Mouse (Mus musculus): ENCODE data around the gene Ptges3l. TPM values are rescaled to one million over a fixed set of nuclear protein-coding genes. Genes with fewer than 3 reads are reported as not detected.
A peak's percentile ranks its signal among the peaks of the same experiment; 100 is the strongest.
"Not testable (repeated sequence)": the region's sequence is repeated elsewhere in the genome, so short reads cannot be mapped to it uniquely, and the experiment has no call there.

Ptges3l gene
- polyA plus RNA-seq, 1 experiment from 2014 or later = 83.6 TPM

DNA sequence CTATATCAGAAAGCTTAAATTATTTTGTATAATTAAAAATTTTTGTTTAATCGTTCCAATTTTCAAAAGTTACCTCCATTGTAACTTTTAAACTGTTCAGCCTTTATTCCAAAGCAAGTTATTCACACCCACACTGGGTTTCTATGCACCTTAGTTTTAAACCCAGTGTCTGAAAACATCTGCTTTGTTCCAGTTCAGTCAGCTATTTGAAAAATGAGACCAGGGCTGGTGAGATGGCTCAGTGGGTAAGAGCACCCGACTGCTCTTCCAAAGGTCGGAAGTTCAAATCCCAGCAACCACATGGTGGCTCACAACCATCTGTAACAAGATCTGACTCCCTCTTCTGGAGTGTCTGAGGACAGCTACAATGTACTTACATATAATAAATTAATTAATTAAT lies 12.9 kb upstream of the Ptges3l start:
- not testable (repeated sequence) for H3K27ac ChIP-seq (ENCODE audit: low read length); H3K9me3 ChIP-seq (replicated peaks; ENCODE audit: control insufficient read depth, low read length); H3K4me2 ChIP-seq (ENCODE audit: low read depth, low read length); ATAC-seq (replicated peaks; ENCODE audit: extremely low read depth, insufficient read depth, low FRiP score); H3K4me1 ChIP-seq (ENCODE audit: control insufficient read depth, insufficient read depth, low read length); H3K9ac ChIP-seq (ENCODE audit: low read length); H3K27me3 ChIP-seq (ENCODE audit: control insufficient read depth, insufficient read depth, low read length); H3K4me3 ChIP-seq (ENCODE audit: low read length)
- 53% methylated on average over 3 of the region's 3 CpGs for WGBS
- peaks cover 15% of the 10 kb centered on the region for H3K36me3 ChIP-seq (ENCODE audit: control insufficient read depth, insufficient read depth)

DNA sequence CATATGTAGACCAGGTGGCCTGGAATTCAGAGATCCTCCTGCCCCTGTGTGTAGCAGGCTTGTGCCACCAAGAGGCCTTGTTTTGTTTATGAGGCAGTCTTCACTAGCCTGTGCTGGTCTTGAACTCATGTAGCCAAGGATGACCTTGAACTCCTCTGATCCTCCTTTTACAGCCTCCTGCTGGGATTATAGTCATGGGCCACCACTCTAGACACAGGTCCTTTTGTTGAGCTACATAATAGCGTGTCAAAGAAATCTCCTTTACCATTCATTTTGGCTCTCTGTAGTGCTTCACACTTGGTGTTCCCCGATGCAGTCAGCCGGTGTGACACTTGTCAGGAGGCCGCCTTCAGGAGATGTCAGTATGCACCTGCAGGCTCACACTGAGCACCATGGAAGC lies 11.8 kb upstream of the Ptges3l start:
- H3K4me3 ChIP-seq (ENCODE audit: low read length) = no peak overlapping the region
- no peak for ATAC-seq (replicated peaks; ENCODE audit: extremely low read depth, insufficient read depth, low FRiP score)
- peaks cover 19% of the 10 kb centered on the region for H3K36me3 ChIP-seq (ENCODE audit: control insufficient read depth, insufficient read depth)
- no peaks in the 10 kb centered on the region for H3K9me3 ChIP-seq (replicated peaks; ENCODE audit: control insufficient read depth, low read length)
- no peaks in the 10 kb centered on the region for H3K27me3 ChIP-seq (ENCODE audit: control insufficient read depth, insufficient read depth, low read length)
- H3K4me2 ChIP-seq (ENCODE audit: low read depth, low read length) = no peak overlapping the region
- H3K27ac ChIP-seq (ENCODE audit: low read length) = no peak overlapping the region
- 77% methylated on average over 4 of the region's 4 CpGs for WGBS
- no peak overlapping the region for H3K9ac ChIP-seq (ENCODE audit: low read length)
- H3K4me1 ChIP-seq (ENCODE audit: control insufficient read depth, insufficient read depth, low read length) = no peaks in the 10 kb centered on the region

DNA sequence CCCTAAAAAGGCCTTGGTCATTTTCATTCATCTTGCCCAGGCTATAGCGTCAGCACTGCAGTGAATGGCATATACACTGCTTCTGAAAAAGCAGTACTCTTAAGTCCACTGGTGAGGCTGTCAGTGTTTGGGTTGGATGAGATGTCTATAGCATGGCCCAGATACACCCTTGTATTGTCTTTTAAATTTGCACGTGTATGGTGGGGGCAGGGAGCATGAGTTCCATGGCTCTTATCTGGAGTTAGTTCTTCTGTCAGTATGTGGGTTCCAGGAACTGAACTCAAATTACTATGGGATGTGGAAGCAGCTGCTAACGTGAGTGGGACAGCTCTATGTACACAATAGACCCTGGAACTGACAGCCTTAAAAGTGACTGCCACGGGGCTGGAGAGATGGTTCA lies 10.7 kb upstream of the Ptges3l start:
- 66% methylated on average over 4 of the region's 4 CpGs for WGBS
- no peak overlapping the region for H3K4me2 ChIP-seq (ENCODE audit: low read depth, low read length)
- no peaks in the 10 kb centered on the region for H3K9me3 ChIP-seq (replicated peaks; ENCODE audit: control insufficient read depth, low read length)
- no peak for ATAC-seq (replicated peaks; ENCODE audit: extremely low read depth, insufficient read depth, low FRiP score)
- no peaks in the 10 kb centered on the region for H3K4me1 ChIP-seq (ENCODE audit: control insufficient read depth, insufficient read depth, low read length)
- no peak overlapping the region for H3K9ac ChIP-seq (ENCODE audit: low read length)
- peaks cover 29% of the 10 kb centered on the region for H3K36me3 ChIP-seq (ENCODE audit: control insufficient read depth, insufficient read depth)
- no peak overlapping the region for H3K4me3 ChIP-seq (ENCODE audit: low read length)
- no peaks in the 10 kb centered on the region for H3K27me3 ChIP-seq (ENCODE audit: control insufficient read depth, insufficient read depth, low read length)
- no peak overlapping the region for H3K27ac ChIP-seq (ENCODE audit: low read length)

DNA sequence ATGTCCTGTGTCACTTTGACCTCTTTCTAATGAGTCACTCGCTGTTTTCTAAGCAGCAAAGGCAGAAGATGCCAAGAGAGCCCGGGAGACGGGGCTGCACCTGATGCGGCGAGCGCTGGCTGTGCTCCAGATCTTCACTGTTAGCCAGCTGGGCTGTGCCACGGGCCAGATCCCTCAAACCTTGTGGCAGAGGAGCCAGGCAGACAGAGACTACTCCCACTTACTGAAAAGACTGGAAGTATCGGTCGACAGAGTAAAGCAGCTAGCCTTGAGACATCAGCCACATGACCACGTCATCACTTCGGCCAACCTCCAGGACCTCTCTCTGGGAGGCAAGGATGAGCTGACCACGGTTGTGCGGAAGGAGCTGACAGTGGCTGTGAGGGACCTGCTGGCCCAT lies 8.3 kb upstream of the Ptges3l start:
- Histone ChIP-seq H3K4me1 (ENCODE audit: control insufficient read depth, insufficient read depth, low read length) (no peaks in the 10 kb centered on the region), H3K36me3 (ENCODE audit: control insufficient read depth, insufficient read depth) (peaks cover 36% of the 10 kb centered on the region), H3K4me3 (ENCODE audit: low read length) (no peak overlapping the region), H3K9ac (ENCODE audit: low read length) (no peak overlapping the region), H3K27me3 (ENCODE audit: control insufficient read depth, insufficient read depth, low read length) (no peaks in the 10 kb centered on the region), H3K9me3 (replicated peaks; ENCODE audit: control insufficient read depth, low read length) (no peaks in the 10 kb centered on the region), H3K27ac (ENCODE audit: low read length) (no peak overlapping the region), H3K4me2 (ENCODE audit: low read depth, low read length) (no peak overlapping the region)
- WGBS = 82% methylated on average over 13 of the region's 13 CpGs
- ATAC-seq (replicated peaks; ENCODE audit: extremely low read depth, insufficient read depth, low FRiP score) = no peak

DNA sequence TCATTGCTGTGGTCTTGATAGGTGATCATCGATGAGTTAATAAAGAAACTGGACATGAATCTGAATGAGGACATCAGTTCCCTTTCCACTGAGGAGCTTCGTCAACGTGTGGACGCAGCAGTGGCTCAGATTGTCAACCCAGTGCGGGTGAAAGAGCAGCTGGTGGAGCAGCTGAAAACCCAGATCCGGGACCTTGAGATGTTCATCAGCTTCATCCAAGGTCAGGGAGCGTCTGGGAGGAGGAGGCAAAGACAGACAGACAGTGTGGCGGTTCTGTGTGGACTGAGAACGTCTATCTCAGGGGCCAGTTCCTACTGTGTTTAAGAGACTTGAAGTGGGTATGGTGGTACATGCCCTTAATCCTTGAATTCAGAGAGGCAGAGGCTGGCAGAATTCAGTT lies 6.2 kb upstream of the Ptges3l start:
- Histone ChIP-seq H3K4me2 (ENCODE audit: low read depth, low read length) (no peak overlapping the region), H3K9ac (ENCODE audit: low read length) (no peak overlapping the region), H3K36me3 (ENCODE audit: control insufficient read depth, insufficient read depth) (peaks cover 36% of the 10 kb centered on the region), H3K27ac (ENCODE audit: low read length) (no peak overlapping the region), H3K9me3 (replicated peaks; ENCODE audit: control insufficient read depth, low read length) (no peaks in the 10 kb centered on the region), H3K4me1 (ENCODE audit: control insufficient read depth, insufficient read depth, low read length) (peaks cover 6% of the 10 kb centered on the region), H3K4me3 (ENCODE audit: low read length) (no peak overlapping the region), H3K27me3 (ENCODE audit: control insufficient read depth, insufficient read depth, low read length) (no peaks in the 10 kb centered on the region)
- 88% methylated on average over 9 of the region's 9 CpGs for WGBS
- ATAC-seq (replicated peaks; ENCODE audit: extremely low read depth, insufficient read depth, low FRiP score) = no peak

DNA sequence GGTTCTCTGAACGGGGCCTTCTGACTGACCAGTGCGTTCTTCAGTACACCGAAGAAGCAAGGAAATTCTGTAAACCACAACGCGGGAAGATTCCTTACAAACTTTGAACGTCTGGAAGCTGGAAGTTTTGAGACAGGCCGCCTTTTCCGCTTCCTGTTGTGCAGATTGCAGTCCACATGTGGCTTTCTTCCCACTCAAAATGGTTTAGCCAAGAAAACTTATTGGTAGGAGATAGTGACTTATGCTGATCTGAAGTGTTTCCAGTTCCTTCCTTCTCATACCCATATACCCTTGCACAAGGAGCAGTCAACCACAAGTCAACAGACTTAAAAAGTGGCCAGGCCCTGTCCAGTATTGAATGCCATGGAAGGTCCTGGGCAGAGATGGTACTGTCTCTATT lies 1.0 kb upstream of the Ptges3l start:
- H3K27ac ChIP-seq (ENCODE audit: low read length) = no peak overlapping the region
- peaks cover 12% of the 10 kb centered on the region for H3K36me3 ChIP-seq (ENCODE audit: control insufficient read depth, insufficient read depth)
- peaks cover 15% of the 10 kb centered on the region for H3K4me1 ChIP-seq (ENCODE audit: control insufficient read depth, insufficient read depth, low read length)
- WGBS = 47% methylated on average over 8 of the region's 8 CpGs
- no peaks in the 10 kb centered on the region for H3K27me3 ChIP-seq (ENCODE audit: control insufficient read depth, insufficient read depth, low read length)
- no peaks in the 10 kb centered on the region for H3K9me3 ChIP-seq (replicated peaks; ENCODE audit: control insufficient read depth, low read length)
- no peak for ATAC-seq (replicated peaks; ENCODE audit: extremely low read depth, insufficient read depth, low FRiP score)
- H3K9ac ChIP-seq (ENCODE audit: low read length) = peak overlapping the region; percentile 94
- peak overlapping the region; percentile 84 for H3K4me2 ChIP-seq (ENCODE audit: low read depth, low read length)
- peak overlapping the region; percentile 100 for H3K4me3 ChIP-seq (ENCODE audit: low read length)

DNA sequence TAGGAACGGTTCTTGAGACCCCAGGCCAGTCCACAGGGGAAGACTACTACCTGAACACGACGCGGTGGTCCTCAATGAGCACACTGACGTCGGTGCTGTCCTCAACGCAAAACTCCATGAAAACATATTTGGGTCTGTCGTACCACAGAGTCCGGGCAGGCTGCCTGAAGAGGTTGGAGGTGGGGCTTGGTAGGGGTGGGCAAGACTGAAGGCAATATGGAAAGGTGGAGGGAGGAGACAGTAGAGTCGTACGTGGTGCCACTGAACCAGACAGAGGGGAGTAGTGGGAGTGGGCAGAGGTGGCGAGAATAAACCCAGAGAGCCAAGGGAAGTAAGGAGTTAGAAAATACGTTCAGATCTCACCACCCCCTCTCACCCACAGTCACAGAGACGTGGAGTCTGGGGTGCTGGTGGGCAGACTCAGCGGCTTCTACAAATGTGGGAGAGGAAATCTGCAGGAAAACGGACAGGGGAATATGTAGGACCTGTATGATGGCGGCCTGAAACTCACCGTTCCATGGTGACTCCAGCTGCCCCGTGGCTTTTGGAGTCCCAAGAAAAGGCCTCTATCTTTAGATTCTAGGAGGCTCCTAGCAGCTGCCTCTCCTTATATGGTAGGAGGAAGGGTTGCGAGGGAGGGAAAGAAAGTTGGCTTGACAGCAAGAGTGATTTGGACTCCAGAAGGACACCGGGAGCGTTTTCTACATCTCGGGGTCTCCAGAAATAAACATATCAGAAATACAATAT lies 855 bp downstream of the Ptges3l start, which contains the start of gene Gm27029:
Gene Gm27029 (minus strand): TSS at position 692 of the 747 bp plus-strand sequence.
- peak within 1 kb of the TSS; percentile 100 for H3K4me3 ChIP-seq (ENCODE audit: low read length)
- peak; percentile 81 for ATAC-seq (replicated peaks; ENCODE audit: extremely low read depth, insufficient read depth, low FRiP score)

DNA sequence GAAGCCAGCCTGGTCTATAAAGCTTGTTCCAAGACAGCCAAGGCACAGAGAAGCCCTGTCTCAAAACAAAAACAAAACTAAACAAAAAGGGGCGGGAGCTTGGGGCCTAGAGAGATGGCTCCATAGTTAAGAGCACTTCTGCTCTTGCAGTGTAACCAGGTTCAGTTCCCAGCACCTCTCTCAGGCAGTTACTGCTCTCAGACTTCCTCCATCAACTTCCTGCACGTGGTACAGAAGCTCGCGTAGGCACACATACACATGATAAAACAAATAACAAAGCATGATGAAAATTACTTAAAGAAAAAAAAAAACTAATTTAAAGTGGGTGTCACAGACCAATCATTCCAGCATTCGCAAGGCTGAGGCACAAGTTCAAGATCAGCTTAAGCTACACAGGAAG lies 5.0 kb downstream of the Ptges3l start:
- H3K4me3 ChIP-seq (ENCODE audit: low read length) = no peak overlapping the region
- WGBS = 88% methylated on average over 5 of the region's 5 CpGs
- H3K4me1 ChIP-seq (ENCODE audit: control insufficient read depth, insufficient read depth, low read length) = peaks cover 7% of the 10 kb centered on the region
- no peak overlapping the region for H3K4me2 ChIP-seq (ENCODE audit: low read depth, low read length)
- H3K9me3 ChIP-seq (replicated peaks; ENCODE audit: control insufficient read depth, low read length) = no peaks in the 10 kb centered on the region
- no peaks in the 10 kb centered on the region for H3K27me3 ChIP-seq (ENCODE audit: control insufficient read depth, insufficient read depth, low read length)
- no peak overlapping the region for H3K9ac ChIP-seq (ENCODE audit: low read length)
- H3K36me3 ChIP-seq (ENCODE audit: control insufficient read depth, insufficient read depth) = peaks cover 8% of the 10 kb centered on the region; the same call in 1 of the 2 replicates
- ATAC-seq (replicated peaks; ENCODE audit: extremely low read depth, insufficient read depth, low FRiP score) = no peak
- H3K27ac ChIP-seq (ENCODE audit: low read length) = no peak overlapping the region

More for the DNA sequence above, 855 bp downstream of the Ptges3l start, which contains the start of gene Gm27029:
- peaks cover 15% of the 10 kb centered on the region for H3K4me1 ChIP-seq (ENCODE audit: control insufficient read depth, insufficient read depth, low read length)
- WGBS = 2% methylated on average over 23 of the region's 23 CpGs
- peak within 1 kb of the TSS; percentile 98 for H3K27ac ChIP-seq (ENCODE audit: low read length)
- H3K9me3 ChIP-seq (replicated peaks; ENCODE audit: control insufficient read depth, low read length) = no peaks in the 10 kb centered on the region
- peak within 1 kb of the TSS; percentile 84 for H3K4me2 ChIP-seq (ENCODE audit: low read depth, low read length)
- H3K9ac ChIP-seq (ENCODE audit: low read length) = peak within 1 kb of the TSS; percentile 94
- H3K27me3 ChIP-seq (ENCODE audit: control insufficient read depth, insufficient read depth, low read length) = no peaks in the 10 kb centered on the region
- peaks cover 8% of the 10 kb centered on the region; the same call in 1 of the 2 replicates for H3K36me3 ChIP-seq (ENCODE audit: control insufficient read depth, insufficient read depth)

DNA sequence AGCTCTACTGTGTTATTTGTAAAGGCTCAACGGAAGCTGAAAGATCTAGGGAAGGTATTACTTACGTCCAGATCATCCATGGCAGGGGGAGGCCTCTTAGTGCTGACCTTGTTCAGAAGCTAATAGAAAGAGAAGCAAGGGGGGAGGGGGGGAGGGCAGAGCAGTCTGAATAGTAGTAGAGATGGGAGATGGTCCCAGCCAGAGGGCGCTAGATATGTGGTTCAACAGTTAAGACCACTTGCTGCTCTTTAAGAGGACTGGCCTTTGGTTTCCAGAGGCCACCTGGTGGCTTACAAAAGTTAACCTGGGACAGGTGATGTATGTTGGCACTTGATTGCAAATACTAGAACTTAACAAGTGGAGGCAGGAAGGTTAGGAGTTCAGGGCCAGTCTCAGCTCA lies 5.5 kb downstream of the Ptges3l start:
- Histone ChIP-seq H3K9ac (ENCODE audit: low read length) (no peak overlapping the region), H3K36me3 (ENCODE audit: control insufficient read depth, insufficient read depth) (peaks cover 8% of the 10 kb centered on the region; the same call in 1 of the 2 replicates), H3K27me3 (ENCODE audit: control insufficient read depth, insufficient read depth, low read length) (no peaks in the 10 kb centered on the region), H3K27ac (ENCODE audit: low read length) (no peak overlapping the region), H3K4me3 (ENCODE audit: low read length) (no peak overlapping the region), H3K9me3 (replicated peaks; ENCODE audit: control insufficient read depth, low read length) (no peaks in the 10 kb centered on the region), H3K4me1 (ENCODE audit: control insufficient read depth, insufficient read depth, low read length) (peaks cover 7% of the 10 kb centered on the region), H3K4me2 (ENCODE audit: low read depth, low read length) (no peak overlapping the region)
- WGBS = 40% methylated on average over 3 of the region's 3 CpGs
- no peak for ATAC-seq (replicated peaks; ENCODE audit: extremely low read depth, insufficient read depth, low FRiP score)

Measured in heart, embryonic 16.5 days (tissue).